Mouse (Mus musculus) liver (tissue): ENCODE measurements around the gene Arfgap3.
A peak's percentile ranks its signal among the peaks of the same experiment; 100 is the strongest.
"Not testable (repeated sequence)": the region's sequence is repeated elsewhere in the genome, so short reads cannot be mapped to it uniquely, and the experiment has no call there.

Experiments
- DNase-seq: peaks from one replicate; pipeline ENCODE4 v3.0.0-alpha.2; 2020; ENCODE audit warnings: mixed read lengths

The Arfgap3 gene

GRCm38 (mm10) chr15:83293706-83294645 is 56.1 kb downstream of the Arfgap3 start:
- no peak for DNase-seq

GRCm38 (mm10) chr15:83293144-83293543 is 56.9 kb downstream of the Arfgap3 start:
- no peak for DNase-seq

- no peak for DNase-seq
Measured at GRCm38 (mm10) chr15:83292261-83293056, 57.6 kb downstream of the Arfgap3 start.

GRCm38 (mm10) chr15:83290899-83291298 is 59.1 kb downstream of the Arfgap3 start:
- no peak for DNase-seq

GRCm38 (mm10) chr15:83284828-83285227 is 65.2 kb downstream of the Arfgap3 start:
- DNase-seq, result no peak

- DNase-seq, result no peak
Measured at GRCm38 (mm10) chr15:83282397-83282796, 67.7 kb downstream of the Arfgap3 start.

- no peak for DNase-seq
Measured at GRCm38 (mm10) chr15:83281303-83281702, 68.7 kb downstream of the Arfgap3 start.

- peak; percentile 27 for DNase-seq
Measured at GRCm38 (mm10) chr15:83278579-83278978, 71.5 kb downstream of the Arfgap3 start.

GRCm38 (mm10) chr15:83277451-83277850 is 72.6 kb downstream of the Arfgap3 start:
- no peak for DNase-seq

- not testable (repeated sequence) for DNase-seq
Measured at GRCm38 (mm10) chr15:83274237-83274636, 75.8 kb downstream of the Arfgap3 start.

GRCm38 (mm10) chr15:83273017-83273416 is 77.0 kb downstream of the Arfgap3 start:
- DNase-seq, result no peak

- DNase-seq, result peak; percentile 37
Measured at GRCm38 (mm10) chr15:83271221-83271620, 78.8 kb downstream of the Arfgap3 start.

GRCm38 (mm10) chr15:83269985-83270384 is 80.1 kb downstream of the Arfgap3 start:
- not testable (repeated sequence) for DNase-seq

- peak; percentile 16 for DNase-seq
Measured at GRCm38 (mm10) chr15:83268428-83268827, 81.6 kb downstream of the Arfgap3 start.

- DNase-seq, result no peak
Measured at GRCm38 (mm10) chr15:83265269-83265668, 84.8 kb downstream of the Arfgap3 start.

- no peak for DNase-seq
Measured at GRCm38 (mm10) chr15:83263405-83263804, 86.6 kb downstream of the Arfgap3 start.

GRCm38 (mm10) chr15:83257906-83258305 is 92.1 kb downstream of the Arfgap3 start:
- peak; percentile 16 for DNase-seq

- DNase-seq, result no peak
Measured at GRCm38 (mm10) chr15:83256491-83256890, 93.6 kb downstream of the Arfgap3 start.

GRCm38 (mm10) chr15:83255944-83256343 is 94.1 kb downstream of the Arfgap3 start:
- DNase-seq, result no peak

- DNase-seq, result no peak
Measured at GRCm38 (mm10) chr15:83255191-83255782, 94.8 kb downstream of the Arfgap3 start.

GRCm38 (mm10) chr15:83254372-83255070 is 95.5 kb downstream of the Arfgap3 start:
- peak; percentile 60 for DNase-seq

GRCm38 (mm10) chr15:83252060-83252459 is 98.0 kb downstream of the Arfgap3 start:
- DNase-seq, result no peak
